Mouse (Mus musculus): ENCODE data around the gene Enc1. TPM values are rescaled to one million over a fixed set of nuclear protein-coding genes. Genes with fewer than 3 reads are reported as not detected.

Enc1 gene
- polyA plus RNA-seq, 1 experiment, result 27.3 TPM

- Histone ChIP-seq H3K27ac (replicated peaks; ENCODE audit: low read depth, low read length) (no peak overlapping the region), H3K4me1 (ENCODE audit: control insufficient read depth, insufficient read depth, insufficient read length, low read length) (peaks cover 5% of the 10 kb centered on the region), H3K4me3 (ENCODE audit: insufficient read depth, low read depth, low read length) (no peak overlapping the region)
Measured at GRCm38 (mm10) chr13:97299877-97300873, 59.3 kb downstream of the Enc1 start.

Other genes with a start within 250 kb of the Enc1 start
- gene 1700029F12Rik, start 206.7 kb upstream of the Enc1 start, polyA plus RNA-seq (2012; ENCODE audit: insufficient read depth, insufficient read length, missing spikeins), result not detected in 2 replicates
- gene Fam169a, start 173.8 kb upstream of the Enc1 start, polyA plus RNA-seq (2012; ENCODE audit: insufficient read depth, insufficient read length, missing spikeins), result not detected in 2 replicates
- gene Gm6169, start 141.9 kb upstream of the Enc1 start, polyA plus RNA-seq (2012; ENCODE audit: insufficient read depth, insufficient read length, missing spikeins), result 5.5 and 17.4 TPM in 2 replicates
- gene Gfm2, start 103.2 kb upstream of the Enc1 start, polyA plus RNA-seq (2012; ENCODE audit: insufficient read depth, insufficient read length, missing spikeins), result 49.3 and 53.9 TPM in 2 replicates
- 111 and 128 TPM in 2 replicates for gene Nsa2, start 103.2 kb upstream of the Enc1 start, polyA plus RNA-seq (2012; ENCODE audit: insufficient read depth, insufficient read length, missing spikeins)
- 14.6 and 16.0 TPM in 2 replicates for gene Hexb, start 42.7 kb upstream of the Enc1 start, polyA plus RNA-seq (2012; ENCODE audit: insufficient read depth, insufficient read length, missing spikeins)

All from brown adipose tissue, adult 24 weeks (tissue).